Mouse (Mus musculus): ENCODE results near the gene Tmbim6. TPM values are rescaled to one million over a fixed set of nuclear protein-coding genes. Genes with fewer than 3 reads are reported as not detected.

The Tmbim6 gene
- polyA plus RNA-seq, 1 experiment from 2014 or later: 276 TPM

DNA sequence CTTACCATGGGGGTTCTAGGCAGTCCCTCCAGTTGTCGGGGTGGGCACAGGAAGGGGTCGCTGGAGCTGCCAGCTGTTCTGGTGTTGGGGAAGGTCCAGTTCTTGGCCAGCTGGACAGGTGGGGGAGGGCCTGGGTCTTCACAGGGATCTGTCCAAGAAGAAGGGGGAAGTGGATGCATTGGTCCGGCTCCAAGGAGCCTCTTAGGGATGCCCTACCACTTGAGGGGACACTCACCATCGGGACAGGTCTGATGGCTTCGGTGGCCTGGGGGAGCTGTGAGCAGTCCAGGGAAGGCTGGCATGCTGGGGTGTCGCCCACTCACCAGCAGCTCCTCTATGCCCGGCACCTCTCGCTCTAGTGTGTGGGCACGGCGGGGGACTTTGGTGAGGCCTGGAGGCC, 30.4 kb downstream of the Tmbim6 start:
- no peak overlapping the region for H3K4me3 ChIP-seq
- ATAC-seq (replicated peaks): no peak
- no peak overlapping the region for H3K9ac ChIP-seq
- 94% methylated on average over 10 of the region's 10 CpGs for WGBS
- H3K4me1 ChIP-seq: peaks cover 9% of the 10 kb centered on the region
- H3K27ac ChIP-seq: no peak overlapping the region
- H3K27me3 ChIP-seq (replicated peaks): no peaks in the 10 kb centered on the region
- H3K36me3 ChIP-seq (replicated peaks): peaks cover 20% of the 10 kb centered on the region
- no peaks in the 10 kb centered on the region for H3K9me3 ChIP-seq
- no peak overlapping the region for H3K4me2 ChIP-seq

DNA sequence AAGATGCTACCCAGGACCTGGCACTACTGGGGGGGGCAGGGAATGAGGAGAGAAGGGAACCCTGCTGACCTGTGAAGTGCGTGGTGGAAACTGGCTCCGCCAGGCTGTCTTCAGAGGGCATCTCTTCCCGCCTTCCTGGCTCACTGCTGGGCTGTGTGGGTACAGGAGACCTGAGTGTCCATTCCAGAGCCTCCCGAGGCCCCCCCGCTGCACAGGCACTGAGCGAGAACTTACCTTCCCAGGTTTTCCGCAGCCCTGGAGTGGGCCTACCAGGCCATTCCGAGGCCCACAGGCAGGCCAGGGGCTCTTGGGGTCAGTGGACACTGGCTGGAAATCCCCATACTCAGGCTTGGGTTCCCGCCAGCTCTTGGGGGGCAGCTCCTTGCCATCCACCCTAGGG, 31.2 kb downstream of the Tmbim6 start:
- Histone ChIP-seq H3K36me3 (replicated peaks) (peaks cover 25% of the 10 kb centered on the region), H3K27ac (no peak overlapping the region), H3K4me2 (no peak overlapping the region), H3K9ac (no peak overlapping the region), H3K9me3 (no peaks in the 10 kb centered on the region), H3K4me1 (peaks cover 9% of the 10 kb centered on the region), H3K4me3 (no peak overlapping the region), H3K27me3 (replicated peaks) (no peaks in the 10 kb centered on the region)
- ATAC-seq (replicated peaks): no peak
- WGBS: 95% methylated on average over 9 of the region's 9 CpGs

DNA sequence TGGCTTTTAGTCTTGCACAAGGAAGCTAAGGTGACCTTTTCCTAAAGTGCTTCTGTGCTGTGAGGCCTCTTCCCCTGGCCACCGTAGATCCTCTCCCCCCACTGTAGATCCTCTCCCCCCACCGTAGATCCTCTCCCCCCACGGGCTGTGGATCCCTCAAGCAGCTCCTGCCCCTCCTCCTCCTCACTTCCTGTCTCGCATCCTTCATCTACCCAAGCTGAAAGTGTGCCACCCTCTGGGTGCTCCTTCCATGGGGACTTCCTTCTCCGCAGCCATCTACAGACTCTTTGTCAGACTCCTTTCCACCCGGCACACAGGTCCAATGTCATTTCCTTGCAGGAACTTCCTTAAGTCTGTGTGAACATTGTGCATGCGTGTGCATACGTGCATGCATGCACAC, 37.7 kb downstream of the Tmbim6 start:
- no peak overlapping the region for H3K4me3 ChIP-seq
- no peak overlapping the region for H3K27ac ChIP-seq
- H3K36me3 ChIP-seq (replicated peaks): peaks cover 24% of the 10 kb centered on the region
- no peak for ATAC-seq (replicated peaks)
- H3K9me3 ChIP-seq: no peaks in the 10 kb centered on the region
- no peak overlapping the region for H3K4me2 ChIP-seq
- H3K9ac ChIP-seq: no peak overlapping the region
- peaks cover 10% of the 10 kb centered on the region; the same call in 1 of the 2 replicates for H3K4me1 ChIP-seq
- no peaks in the 10 kb centered on the region for H3K27me3 ChIP-seq (replicated peaks)
- WGBS: 87% methylated on average over 8 of the region's 8 CpGs

DNA sequence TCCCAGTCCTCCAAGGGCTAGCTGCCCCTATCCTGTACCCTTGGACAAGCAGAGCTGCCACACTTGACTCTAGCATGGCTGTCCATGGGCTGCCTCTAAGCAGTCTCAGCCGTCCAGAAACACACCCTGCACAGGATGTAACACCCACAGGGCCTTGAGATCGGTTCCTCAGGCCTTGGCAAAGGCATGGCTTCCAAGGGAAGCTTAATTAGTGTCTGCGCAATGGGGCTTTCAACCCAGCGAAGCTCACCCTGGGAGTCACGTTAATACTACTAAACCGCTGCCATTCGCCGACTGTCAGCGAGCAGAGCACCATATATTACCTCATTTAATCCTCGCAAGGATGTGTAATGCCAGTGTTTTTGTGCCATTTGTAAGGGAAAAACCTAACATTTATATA, 38.4 kb downstream of the Tmbim6 start:
- Histone ChIP-seq H3K4me1 (peaks cover 10% of the 10 kb centered on the region; the same call in 1 of the 2 replicates), H3K27ac (no peak overlapping the region), H3K27me3 (replicated peaks) (no peaks in the 10 kb centered on the region), H3K9ac (no peak overlapping the region), H3K4me2 (no peak overlapping the region), H3K9me3 (no peaks in the 10 kb centered on the region), H3K4me3 (no peak overlapping the region), H3K36me3 (replicated peaks) (peaks cover 24% of the 10 kb centered on the region)
- ATAC-seq (replicated peaks): no peak
- WGBS: 87% methylated on average over 10 of the region's 10 CpGs

DNA sequence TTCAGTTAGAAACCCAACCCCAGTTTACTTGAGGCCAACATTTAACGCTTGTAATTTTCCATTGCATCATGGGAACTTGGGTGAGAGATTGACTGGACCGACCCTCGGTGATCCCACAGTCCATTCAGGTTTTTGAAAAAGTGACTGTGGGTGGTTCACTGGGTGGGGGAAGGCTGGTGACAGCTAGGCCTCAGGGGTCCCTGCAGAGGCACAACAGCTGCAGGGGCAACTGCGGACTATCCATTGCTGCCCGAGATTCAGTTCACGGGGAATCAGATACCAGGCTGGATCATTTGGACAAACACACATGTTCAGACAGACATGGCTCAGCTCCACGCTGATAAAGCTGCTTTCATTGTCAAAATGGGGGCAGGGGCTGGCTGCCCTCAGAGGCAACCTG, 38.8 kb downstream of the Tmbim6 start:
- Histone ChIP-seq H3K4me3 (no peak overlapping the region), H3K4me1 (peaks cover 10% of the 10 kb centered on the region; the same call in 1 of the 2 replicates), H3K27me3 (replicated peaks) (no peaks in the 10 kb centered on the region), H3K9me3 (no peaks in the 10 kb centered on the region), H3K27ac (no peak overlapping the region), H3K4me2 (no peak overlapping the region), H3K9ac (no peak overlapping the region), H3K36me3 (replicated peaks) (peaks cover 20% of the 10 kb centered on the region)
- ATAC-seq (replicated peaks): no peak
- WGBS: 85% methylated on average over 7 of the region's 7 CpGs

DNA sequence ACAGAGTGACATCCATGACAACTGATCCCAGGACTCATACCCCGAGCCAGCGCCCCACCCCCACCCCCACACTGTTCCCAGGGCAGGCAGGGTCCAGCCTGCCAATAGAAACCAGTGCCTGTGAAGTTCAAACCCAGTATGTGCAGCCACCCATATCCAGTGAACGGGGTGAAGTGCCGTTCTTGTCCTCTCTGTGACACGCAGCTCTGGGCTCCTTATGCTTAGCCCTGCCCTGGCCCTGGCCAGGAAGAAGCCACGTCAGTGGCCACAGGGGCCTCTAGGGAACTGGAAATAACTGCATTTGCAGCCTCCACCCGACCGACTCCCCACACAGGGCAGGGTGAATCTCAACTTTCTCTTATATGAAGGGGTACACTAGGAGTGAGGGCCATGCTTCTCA, 39.3 kb downstream of the Tmbim6 start:
- no peaks in the 10 kb centered on the region for H3K27me3 ChIP-seq (replicated peaks)
- H3K4me2 ChIP-seq: no peak overlapping the region
- no peak overlapping the region for H3K4me3 ChIP-seq
- WGBS: 76% methylated on average over 8 of the region's 8 CpGs
- no peak overlapping the region for H3K27ac ChIP-seq
- H3K9ac ChIP-seq: no peak overlapping the region
- ATAC-seq (replicated peaks): no peak
- H3K4me1 ChIP-seq: peaks cover 10% of the 10 kb centered on the region; the same call in 1 of the 2 replicates
- H3K36me3 ChIP-seq (replicated peaks): peaks cover 18% of the 10 kb centered on the region
- H3K9me3 ChIP-seq: no peaks in the 10 kb centered on the region

DNA sequence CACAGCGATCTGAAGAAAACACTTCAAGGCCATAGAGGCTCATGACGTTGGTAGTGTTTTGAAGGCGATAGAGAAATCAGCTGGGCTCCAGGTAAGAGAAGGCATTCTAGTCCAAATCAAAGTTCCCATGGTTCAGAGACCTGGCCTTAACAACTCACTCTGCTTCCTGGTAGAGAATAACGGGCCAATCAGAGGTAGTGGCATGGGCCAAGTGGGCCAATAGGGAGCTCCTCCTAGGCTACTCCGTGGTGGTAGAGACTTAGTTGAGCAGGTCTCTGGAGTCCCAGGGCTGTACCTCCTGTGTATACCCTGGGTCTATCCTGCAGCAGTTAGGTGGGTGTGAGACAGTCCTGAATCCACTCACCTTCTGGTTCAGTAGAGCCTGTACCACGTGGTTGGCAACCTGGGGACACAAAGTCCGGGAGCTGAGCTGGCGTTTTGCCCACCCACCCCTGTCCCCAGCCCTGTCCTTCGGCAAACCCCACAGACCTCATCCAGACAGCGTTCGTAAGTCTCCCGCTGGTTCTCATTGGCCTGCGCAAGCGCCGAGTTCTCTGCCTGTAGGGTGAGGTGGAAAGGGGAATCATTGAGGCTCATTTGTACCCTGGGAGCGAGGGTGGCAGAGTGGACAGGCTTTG, 40.5 kb downstream of the Tmbim6 start:
- peaks cover 10% of the 10 kb centered on the region; the same call in 1 of the 2 replicates for H3K4me1 ChIP-seq

DNA sequence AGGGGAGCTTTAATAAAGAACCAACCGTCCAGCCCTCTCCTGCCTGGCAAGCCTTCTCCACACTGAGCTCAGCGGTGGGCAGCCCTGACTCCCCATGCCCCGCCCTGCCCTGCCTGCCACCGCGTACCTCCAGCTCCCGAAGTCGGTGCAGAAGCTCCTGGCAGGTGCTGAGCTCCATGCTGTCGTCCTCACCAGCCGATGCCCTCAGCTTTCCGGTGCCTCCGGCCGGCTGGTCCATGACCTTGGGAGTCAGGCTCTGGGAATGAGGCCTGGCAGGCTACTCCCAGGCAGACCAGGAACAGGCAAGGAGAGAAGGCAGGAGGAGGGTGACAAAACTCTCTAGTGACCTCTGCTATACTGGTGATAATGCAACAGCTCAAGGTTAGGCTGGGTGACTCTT, 41.2 kb downstream of the Tmbim6 start:
- WGBS: 89% methylated on average over 12 of the region's 12 CpGs
- Histone ChIP-seq H3K27me3 (replicated peaks) (no peaks in the 10 kb centered on the region), H3K36me3 (replicated peaks) (peaks cover 4% of the 10 kb centered on the region; the same call in 1 of the 2 replicates), H3K4me2 (no peak overlapping the region), H3K4me3 (no peak overlapping the region), H3K4me1 (peaks cover 10% of the 10 kb centered on the region), H3K9me3 (no peaks in the 10 kb centered on the region), H3K27ac (no peak overlapping the region), H3K9ac (no peak overlapping the region)
- no peak for ATAC-seq (replicated peaks)

More for the DNA sequence above, 40.5 kb downstream of the Tmbim6 start:
- Histone ChIP-seq H3K9ac (no peak overlapping the region), H3K36me3 (replicated peaks) (peaks cover 9% of the 10 kb centered on the region), H3K27me3 (replicated peaks) (no peaks in the 10 kb centered on the region), H3K4me3 (no peak overlapping the region), H3K4me2 (no peak overlapping the region), H3K9me3 (no peaks in the 10 kb centered on the region), H3K27ac (no peak overlapping the region)
- 90% methylated on average over 16 of the region's 16 CpGs for WGBS
- ATAC-seq (replicated peaks): no peak

DNA sequence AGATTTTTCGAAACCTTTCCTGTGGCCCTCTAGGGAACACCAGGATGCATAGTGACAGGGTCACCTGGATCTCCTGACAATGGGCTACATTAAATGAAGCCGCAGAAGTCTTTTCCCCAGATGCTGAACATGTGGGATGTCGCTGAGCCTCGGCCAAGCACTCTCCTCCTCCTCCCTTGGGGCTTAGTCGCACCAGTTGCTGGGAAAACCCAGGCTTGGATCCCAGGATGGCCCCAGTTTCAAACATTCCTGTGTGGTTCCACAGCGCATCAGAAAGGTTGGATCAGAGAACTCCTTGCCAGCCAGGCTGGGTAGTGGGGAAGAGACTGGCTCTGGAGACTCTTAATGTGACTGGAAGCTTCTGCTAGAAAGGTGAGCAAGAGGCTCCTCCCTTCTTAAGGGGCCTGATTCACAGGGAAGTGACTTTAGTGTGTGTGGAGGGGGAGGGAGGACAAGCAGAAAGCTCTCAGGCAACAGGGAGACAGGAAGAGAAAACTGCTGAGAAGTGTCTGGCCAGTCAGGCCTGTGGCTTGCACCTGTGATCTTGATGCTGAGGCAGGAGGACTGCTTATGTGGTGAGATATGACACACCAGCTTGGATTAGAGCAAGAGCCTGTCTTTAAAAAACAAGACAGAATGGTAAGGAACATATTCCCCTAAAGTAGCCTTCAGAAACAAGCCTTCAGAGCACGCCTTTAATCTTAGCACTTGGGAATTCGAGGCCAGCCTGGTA, 46.5 kb downstream of the Tmbim6 start:
- WGBS: 84% methylated on average over 8 of the region's 8 CpGs
- H3K27me3 ChIP-seq (replicated peaks): no peaks in the 10 kb centered on the region
- H3K4me2 ChIP-seq: no peak overlapping the region
- H3K9me3 ChIP-seq: no peaks in the 10 kb centered on the region
- peaks cover 24% of the 10 kb centered on the region for H3K4me1 ChIP-seq
- no peak overlapping the region for H3K27ac ChIP-seq
- no peak for ATAC-seq (replicated peaks)
- no peak overlapping the region for H3K4me3 ChIP-seq
- H3K36me3 ChIP-seq (replicated peaks): no peaks in the 10 kb centered on the region
- no peak overlapping the region for H3K9ac ChIP-seq

DNA sequence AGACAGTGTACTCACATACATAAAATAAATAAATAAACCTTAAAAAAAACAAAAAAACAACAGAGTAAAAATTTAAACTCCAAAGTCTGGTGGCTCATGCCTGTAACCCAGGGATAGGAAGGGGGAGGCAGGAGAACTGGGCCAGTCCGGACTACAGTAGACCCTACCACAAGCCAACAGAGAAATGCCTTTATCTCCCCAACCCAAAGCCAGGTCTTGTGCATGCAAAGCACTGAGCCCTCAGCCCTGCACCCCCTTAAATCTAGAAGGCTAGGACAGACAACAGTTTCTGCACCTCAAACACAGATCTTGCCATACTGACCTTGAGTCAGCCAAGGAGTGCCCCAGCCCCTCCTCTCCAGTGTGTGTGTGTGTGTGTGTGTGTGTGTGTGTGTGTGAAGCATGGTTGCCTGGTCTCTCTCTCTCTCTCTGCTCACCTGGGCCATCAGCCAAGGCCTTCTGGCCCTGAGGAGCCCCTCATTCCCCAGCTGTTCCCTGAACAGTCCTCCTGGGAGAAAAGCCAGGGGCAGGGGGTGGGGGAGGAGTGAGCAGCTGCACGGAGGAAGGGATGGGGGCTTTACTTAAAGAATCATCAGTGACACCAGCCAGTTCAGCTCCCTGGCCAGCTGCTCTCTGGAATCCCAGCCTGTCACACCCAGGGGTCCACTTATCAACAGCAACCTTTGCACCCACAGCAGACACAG, 47.6 kb downstream of the Tmbim6 start:
- Histone ChIP-seq H3K27ac (peak overlapping the region; percentile 55), H3K9me3 (no peaks in the 10 kb centered on the region), H3K36me3 (replicated peaks) (no peaks in the 10 kb centered on the region), H3K4me3 (no peak overlapping the region), H3K4me1 (peaks cover 18% of the 10 kb centered on the region), H3K27me3 (replicated peaks) (no peaks in the 10 kb centered on the region), H3K9ac (no peak overlapping the region), H3K4me2 (no peak overlapping the region)
- ATAC-seq (replicated peaks): peak; percentile 48
- 44% methylated on average over 2 of the region's 2 CpGs for WGBS

DNA sequence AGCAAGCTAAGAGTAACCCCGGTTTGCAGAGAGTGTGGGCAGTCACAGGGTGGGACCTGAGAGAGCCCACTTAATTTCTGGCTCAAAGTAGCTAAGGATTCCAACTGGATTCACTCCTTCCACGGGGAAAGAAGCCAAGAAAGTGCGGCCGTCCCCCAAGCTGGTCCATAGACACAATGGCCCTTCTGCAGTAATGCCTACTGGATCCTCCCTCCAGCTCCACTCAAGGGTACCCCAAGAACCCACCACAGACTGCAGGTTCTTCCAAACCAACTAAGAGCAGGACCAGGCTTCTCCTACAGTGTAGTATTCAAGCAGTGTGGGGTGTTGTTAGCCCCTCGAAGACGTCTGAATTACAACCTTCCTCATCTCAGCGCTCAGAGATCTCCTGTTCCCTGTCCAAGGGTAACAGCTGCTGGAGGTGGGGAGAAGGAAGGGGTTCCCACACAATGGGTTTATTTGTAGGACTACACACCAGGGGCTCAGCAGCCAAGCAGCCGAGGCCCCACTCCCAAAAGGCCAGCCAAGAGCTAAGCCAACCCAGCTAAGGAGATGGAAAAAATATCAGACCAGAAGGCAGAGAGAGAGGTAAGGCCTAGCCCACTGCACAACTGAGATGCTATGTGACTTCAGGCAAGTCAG, 48.3 kb downstream of the Tmbim6 start:
- Histone ChIP-seq H3K9me3 (no peaks in the 10 kb centered on the region), H3K4me1 (peaks cover 23% of the 10 kb centered on the region), H3K4me3 (no peak overlapping the region), H3K4me2 (no peak overlapping the region), H3K36me3 (replicated peaks) (no peaks in the 10 kb centered on the region), H3K27me3 (replicated peaks) (no peaks in the 10 kb centered on the region), H3K27ac (peak overlapping the region; percentile 55), H3K9ac (no peak overlapping the region)
- WGBS: 57% methylated on average over 8 of the region's 8 CpGs
- peak; percentile 30; the same call in 1 of the 2 replicates for ATAC-seq (replicated peaks)

DNA sequence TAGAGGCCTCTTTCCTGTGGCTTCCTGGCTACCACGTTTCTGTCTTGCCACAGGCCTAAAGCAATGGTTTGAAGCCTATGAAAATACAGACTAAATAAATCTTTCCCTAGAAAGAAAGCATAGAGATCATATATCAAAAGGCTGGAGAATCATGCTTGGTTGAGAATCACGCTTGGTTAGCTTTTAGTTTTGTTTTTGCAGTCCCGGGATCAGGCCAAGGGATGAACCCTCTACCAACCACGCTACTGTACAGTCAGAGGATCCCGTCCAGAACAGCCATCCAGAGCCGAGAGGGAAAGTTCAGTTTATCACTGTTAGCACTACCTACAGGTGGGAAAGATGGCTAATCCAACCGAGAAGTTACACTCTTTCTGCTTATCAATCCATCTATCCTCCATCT, 49.7 kb downstream of the Tmbim6 start:
- H3K27me3 ChIP-seq (replicated peaks): no peaks in the 10 kb centered on the region
- no peaks in the 10 kb centered on the region for H3K36me3 ChIP-seq (replicated peaks)
- peaks cover 24% of the 10 kb centered on the region for H3K4me1 ChIP-seq
- H3K4me3 ChIP-seq: no peak overlapping the region
- no peaks in the 10 kb centered on the region for H3K9me3 ChIP-seq
- 87% methylated on average over 7 of the region's 7 CpGs for WGBS
- no peak overlapping the region for H3K9ac ChIP-seq
- H3K27ac ChIP-seq: no peak overlapping the region
- ATAC-seq (replicated peaks): no peak
- H3K4me2 ChIP-seq: no peak overlapping the region
